Mouse (Mus musculus): ENCODE data around the gene Rpf1.

- no peak for TF ChIP-seq CTCF (IDR thresholded peaks at IDR 0.05)
- no peak for TF ChIP-seq EP300 (IDR thresholded peaks at IDR 0.05; ENCODE audit: insufficient read depth, low read depth, low read length)
Observed at GRCm38 (mm10) chr3:146565065-146565411, 43.8 kb upstream of the Rpf1 start.

All from heart, adult 2 months (tissue).